Mouse (Mus musculus): Measurements from ENCODE around the gene Rnf167. TPM values are rescaled to one million over a fixed set of nuclear protein-coding genes. Genes with fewer than 3 reads are reported as not detected.
A peak's percentile ranks its signal among the peaks of the same experiment; 100 is the strongest.

Rnf167 gene
- total RNA-seq (2021) = 10 to 100 TPM; 85.6 to 88.0 TPM

DNA sequence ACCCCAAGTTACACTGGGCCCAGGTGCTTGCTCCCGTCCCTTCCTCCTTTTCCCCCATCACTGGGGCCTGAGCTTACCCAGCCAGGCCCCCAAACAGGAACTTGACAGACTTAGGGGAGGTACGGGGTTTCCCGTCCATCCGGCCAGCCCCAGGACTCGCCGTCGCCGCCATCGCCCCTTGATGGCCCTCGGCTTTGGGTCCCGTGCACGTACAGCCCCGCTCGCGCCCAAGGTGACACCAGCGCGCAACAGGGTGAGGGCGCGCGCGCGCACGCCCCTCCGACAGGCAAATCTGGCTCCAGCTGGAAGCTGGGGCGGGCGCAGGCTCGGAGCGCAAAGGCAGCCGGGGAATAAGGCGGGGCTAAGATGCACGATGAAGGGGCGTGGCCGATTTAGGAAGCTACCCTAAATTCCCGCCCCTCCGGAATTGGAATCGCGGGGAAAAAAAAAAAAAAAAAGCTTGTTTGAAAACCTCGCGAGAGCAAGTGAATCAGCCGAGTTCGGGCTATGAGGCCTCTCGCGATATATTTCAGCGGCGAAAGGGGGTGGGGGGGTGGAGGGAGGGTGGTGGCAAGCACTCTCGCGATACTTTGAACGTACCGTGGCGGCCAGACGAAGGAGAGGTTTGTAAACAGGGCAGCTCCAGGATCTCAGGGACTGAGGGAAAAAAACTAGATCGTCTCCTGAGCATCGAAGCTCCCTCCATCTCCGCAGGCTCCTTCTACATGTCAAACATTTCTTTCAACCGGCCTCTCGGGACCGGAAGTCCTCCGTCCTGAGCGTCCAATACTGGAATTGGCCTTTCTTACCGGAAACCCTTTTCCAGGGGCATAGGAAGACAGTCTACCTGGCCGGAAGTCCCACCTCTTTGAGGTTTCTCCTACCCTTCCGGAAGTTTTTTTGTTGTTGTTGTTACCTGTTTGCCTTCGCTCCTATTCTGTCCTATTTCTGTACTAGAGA, at the start of gene Rnf167, which contains the start of gene Slc25a11:
Gene Rnf167 (plus strand): TSS at position 545 of the 960 bp plus-strand sequence.
Gene Slc25a11 (minus strand): TSS at position 789 of the 960 bp plus-strand sequence.
- peak; percentile 94 to 95 for DNase-seq

- DNase-seq = no peak
Observed at GRCm38 (mm10) chr11:70597301-70597700, 49.7 kb upstream of the Rnf167 start.

- no peak for DNase-seq
Observed at GRCm38 (mm10) chr11:70598451-70598953, 48.5 kb upstream of the Rnf167 start.

GRCm38 (mm10) chr11:70605024-70605566, 41.9 kb upstream of the Rnf167 start:
- DNase-seq = peak in 1 of 2 experiments; percentile 66

GRCm38 (mm10) chr11:70606717-70607116, 40.3 kb upstream of the Rnf167 start:
- no peak for DNase-seq

- no peak for DNase-seq
Observed at GRCm38 (mm10) chr11:70607611-70608010, 39.4 kb upstream of the Rnf167 start.

GRCm38 (mm10) chr11:70608381-70609066, 38.5 kb upstream of the Rnf167 start:
- no peak for DNase-seq

- no peak for DNase-seq
Observed at GRCm38 (mm10) chr11:70610752-70611151, 36.3 kb upstream of the Rnf167 start.

GRCm38 (mm10) chr11:70612505-70612904, 34.5 kb upstream of the Rnf167 start:
- DNase-seq = no peak

- peak in 1 of 2 experiments; percentile 47 for DNase-seq
Observed at GRCm38 (mm10) chr11:70615074-70615473, 32.0 kb upstream of the Rnf167 start.

GRCm38 (mm10) chr11:70615516-70616093, 31.4 kb upstream of the Rnf167 start, which contains the start of gene 4930544D05Rik:
Gene 4930544D05Rik, plus strand, starts transcription at chr11:70615848.
- no peak for DNase-seq

- no peak for DNase-seq
Observed at GRCm38 (mm10) chr11:70619101-70619500, 27.9 kb upstream of the Rnf167 start, which contains the start of gene Chrne. Gene Chrne, minus strand, starts transcription at chr11:70619216.

- no peak for DNase-seq
Observed at GRCm38 (mm10) chr11:70621972-70622814, 24.8 kb upstream of the Rnf167 start.

DNA sequence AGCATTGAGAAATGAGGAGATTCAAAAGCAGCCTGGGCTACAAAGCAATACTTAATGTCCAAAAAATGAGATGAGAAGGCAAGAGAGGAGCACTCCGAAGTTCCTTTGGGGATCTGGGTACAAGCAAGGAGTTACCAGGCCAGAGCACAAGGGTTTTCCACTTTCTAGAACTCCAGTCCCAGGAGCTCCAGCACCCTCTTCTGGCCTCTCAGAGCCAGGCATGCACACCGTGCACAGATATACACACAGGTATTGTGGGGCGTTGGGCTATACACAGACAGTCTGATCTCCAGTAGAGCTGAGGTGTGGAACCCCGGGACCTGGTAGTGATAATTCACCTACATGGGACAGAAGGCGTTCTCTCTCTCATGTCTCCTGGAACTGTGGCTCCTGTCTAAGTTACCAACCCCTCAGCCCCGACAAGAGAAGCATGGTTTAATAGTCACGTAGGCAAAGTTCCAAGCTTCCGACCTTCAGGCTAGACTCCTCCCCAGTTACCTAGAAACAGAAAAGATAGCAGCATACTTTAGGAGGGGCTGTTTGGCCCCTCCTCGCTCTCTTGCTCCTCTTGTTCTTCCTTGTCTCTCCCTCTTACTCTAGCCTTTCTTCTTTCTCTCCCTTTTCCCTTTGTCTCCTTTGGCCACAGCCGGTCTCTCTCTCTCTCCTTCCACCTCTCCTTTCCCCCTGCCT, 23.8 kb upstream of the Rnf167 start:
- DNase-seq = no peak

GRCm38 (mm10) chr11:70625473-70625872, 21.6 kb upstream of the Rnf167 start:
- DNase-seq = no peak

- DNase-seq = no peak
Observed at GRCm38 (mm10) chr11:70626877-70627276, 20.2 kb upstream of the Rnf167 start.

DNA sequence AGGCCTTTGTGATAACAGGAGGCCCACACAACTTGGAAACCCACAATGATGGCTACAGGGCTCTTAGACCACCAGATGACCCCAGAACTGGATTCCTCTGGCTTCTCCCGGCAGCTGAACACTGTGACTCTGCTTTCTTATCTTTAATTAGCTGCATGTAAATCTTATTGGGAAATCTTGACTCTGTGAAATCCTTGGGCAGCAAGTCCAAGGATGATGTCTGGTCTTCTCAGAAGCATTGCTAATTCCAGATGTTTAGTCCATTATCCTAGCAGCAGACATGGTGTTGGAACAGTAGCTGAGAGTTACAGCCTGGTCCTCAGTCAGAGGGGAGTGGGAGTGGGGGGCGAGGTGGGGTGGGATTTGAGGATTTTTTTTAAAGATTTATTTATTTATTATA, 18.6 kb upstream of the Rnf167 start:
- DNase-seq = no peak

DNA sequence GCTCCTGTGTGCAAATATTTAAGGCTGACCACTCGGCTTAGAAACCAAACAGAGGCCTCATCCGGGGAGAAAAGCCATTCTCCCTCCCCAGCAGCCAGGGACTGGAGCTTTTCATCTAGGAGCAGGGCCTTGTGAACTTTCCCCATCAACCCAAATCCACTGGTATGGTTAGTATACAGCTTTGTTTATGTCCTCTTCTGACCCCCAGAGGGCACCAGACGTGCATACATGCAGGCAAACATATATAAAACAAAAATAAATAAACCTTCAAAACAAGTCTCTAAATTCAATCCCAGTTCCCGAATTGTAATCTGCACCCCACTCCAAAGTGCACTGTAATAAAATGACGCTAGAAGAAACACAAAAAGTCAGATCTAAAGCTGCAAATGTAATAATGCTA, 17.5 kb upstream of the Rnf167 start:
- no peak for DNase-seq

GRCm38 (mm10) chr11:70630129-70630528, 16.9 kb upstream of the Rnf167 start:
- DNase-seq = no peak

DNA sequence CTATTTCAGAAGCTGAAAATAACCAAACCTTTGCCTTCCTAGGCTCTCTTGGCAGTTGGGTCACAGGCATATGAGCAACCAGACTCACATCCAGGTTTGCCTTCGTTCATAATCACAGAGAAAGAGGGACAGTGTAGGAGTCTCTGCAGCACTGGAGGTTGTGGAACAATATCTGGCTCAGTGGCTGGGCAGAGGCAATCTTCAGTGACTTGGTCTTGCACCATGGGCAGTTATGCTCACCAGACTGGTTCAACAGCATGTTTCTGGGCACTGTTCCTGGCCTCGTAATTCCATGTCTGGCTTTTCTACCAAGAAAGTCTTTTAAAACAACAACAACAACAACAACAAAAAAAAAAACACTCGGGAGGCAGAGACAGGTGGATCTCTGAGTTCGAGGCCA, 11.4 kb upstream of the Rnf167 start:
- no peak for DNase-seq

DNA sequence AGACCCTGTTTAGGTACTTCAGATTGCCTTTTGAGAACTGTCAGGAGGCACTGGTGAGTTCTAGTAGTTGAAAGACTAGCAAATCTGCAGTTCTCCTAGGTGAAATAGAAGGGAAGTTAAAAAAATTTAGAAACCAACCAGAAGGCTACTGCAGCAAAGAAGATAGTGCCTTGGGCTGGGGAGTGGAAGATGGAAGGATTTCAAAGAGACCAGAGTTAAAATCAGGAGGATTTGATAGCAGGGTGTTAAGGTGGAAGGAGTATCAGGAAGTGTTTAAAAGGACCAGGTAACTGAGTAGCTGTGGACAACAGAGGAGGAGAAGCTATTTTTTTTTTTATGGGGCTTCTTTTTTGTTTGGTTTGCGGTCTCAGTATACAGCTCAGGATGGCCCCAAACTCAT, 9.3 kb upstream of the Rnf167 start:
- no peak for DNase-seq

All from layer of hippocampus, postnatal 36 days (tissue).